ENCODE assay signal across 21 mouse cellular contexts in the genomic region with DNA sequence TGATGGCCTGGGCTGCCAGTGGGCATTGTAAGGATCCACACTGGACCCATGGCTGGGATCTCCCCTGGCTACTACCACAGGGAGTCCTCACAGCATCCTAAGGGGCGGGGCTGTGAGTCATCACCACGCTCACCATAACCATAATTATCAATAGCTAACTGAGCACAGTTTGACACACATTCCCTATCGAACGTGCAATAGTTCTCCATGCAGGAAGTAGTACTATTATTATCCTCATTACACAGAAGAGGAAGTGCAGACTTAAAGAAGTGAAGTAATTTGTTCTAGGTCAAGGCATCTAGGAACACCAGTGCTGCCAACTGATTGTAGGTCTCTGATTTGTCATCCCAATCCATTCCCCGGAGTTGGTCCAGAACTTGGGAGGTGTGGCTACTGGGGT.
DNase-seq lines count a peak whose midpoint lies in the region; ATAC-seq and TF ChIP-seq lines count a peak whose summit lies in the region.
"Had no signal": no experiment of that assay in that cellular context is flagged by ENCODE, and none has a peak within 500 bp of the region (broad histone marks: within the 10 kb centered on the region; RNA-seq: fewer than 3 reads in every experiment).

No protein-coding gene starts in this region.

- H3K9ac ChIP-seq in forebrain, embryonic 11.5 days (ENCODE audit: low read length): no peak overlapping the region
- no peak overlapping the region for H3K9ac ChIP-seq in forebrain, postnatal 0 days
- no peak overlapping the region for H3K9ac ChIP-seq in intestine, embryonic 15.5 days
- H3K9ac ChIP-seq: embryonic facial prominence, embryonic 13.5 days; forebrain, embryonic 13.5 days; hindbrain, embryonic 12.5 days had no signal

- H3K9me3 ChIP-seq in forebrain, embryonic 11.5 days (ENCODE audit: control insufficient read depth, low read length): no peaks in the 10 kb centered on the region
- H3K9me3 ChIP-seq in forebrain, postnatal 0 days (ENCODE audit: low read length): no peaks in the 10 kb centered on the region
- no peaks in the 10 kb centered on the region for H3K9me3 ChIP-seq in intestine, embryonic 15.5 days
- H3K9me3 ChIP-seq: forebrain, embryonic 13.5 days; G1E; hindbrain, embryonic 12.5 days had no signal

- no peaks in the 10 kb centered on the region for H3K27me3 ChIP-seq in forebrain, embryonic 11.5 days (ENCODE audit: control insufficient read depth, insufficient read depth, low read length)
- no peaks in the 10 kb centered on the region for H3K27me3 ChIP-seq in forebrain, postnatal 0 days (ENCODE audit: insufficient read depth, low read length)
- no peaks in the 10 kb centered on the region for H3K27me3 ChIP-seq in intestine, embryonic 15.5 days (replicated peaks)
- H3K27me3 ChIP-seq: embryonic facial prominence, embryonic 13.5 days; forebrain, embryonic 13.5 days; hindbrain, embryonic 12.5 days had no signal

- H3K4me1 ChIP-seq in forebrain, embryonic 11.5 days (replicated peaks; ENCODE audit: control insufficient read depth, insufficient read depth, low read length): no peaks in the 10 kb centered on the region; the same call in 1 of the 2 replicates
- H3K4me1 ChIP-seq in forebrain, postnatal 0 days (ENCODE audit: insufficient read depth): no peaks in the 10 kb centered on the region
- no peaks in the 10 kb centered on the region for H3K4me1 ChIP-seq in intestine, embryonic 15.5 days (replicated peaks)

- H3K36me3 ChIP-seq in forebrain, embryonic 11.5 days (ENCODE audit: control insufficient read depth, insufficient read depth, low read length): no peaks in the 10 kb centered on the region
- no peaks in the 10 kb centered on the region for H3K36me3 ChIP-seq in forebrain, postnatal 0 days (ENCODE audit: insufficient read depth)
- no peaks in the 10 kb centered on the region for H3K36me3 ChIP-seq in intestine, embryonic 15.5 days
- H3K36me3 ChIP-seq: embryonic facial prominence, embryonic 13.5 days; G1E; hindbrain, embryonic 12.5 days had no signal

- H3K4me3 ChIP-seq in forebrain, embryonic 11.5 days (ENCODE audit: low read depth, low read length): no peak overlapping the region
- H3K4me3 ChIP-seq in forebrain, postnatal 0 days (ENCODE audit: low read depth, low read length): no peak overlapping the region
- H3K4me3 ChIP-seq in intestine, embryonic 15.5 days (replicated peaks): no peak overlapping the region
- H3K4me3 ChIP-seq: embryonic facial prominence, embryonic 13.5 days; forebrain, embryonic 13.5 days; hindbrain, embryonic 12.5 days had no signal

- no peak overlapping the region for H3K4me2 ChIP-seq in forebrain, embryonic 11.5 days (ENCODE audit: low read depth, low read length, severe bottlenecking)
- H3K4me2 ChIP-seq in forebrain, postnatal 0 days (ENCODE audit: low read depth): no peak overlapping the region
- no peak overlapping the region for H3K4me2 ChIP-seq in intestine, embryonic 15.5 days (replicated peaks)
- H3K4me2 ChIP-seq: embryonic facial prominence, embryonic 13.5 days; forebrain, embryonic 13.5 days; hindbrain, embryonic 12.5 days had no signal

- WGBS in forebrain, embryonic 11.5 days: 84% methylated on average over 5 of the region's 5 CpGs
- 87% methylated on average over 5 of the region's 5 CpGs for WGBS in forebrain, postnatal 0 days
- 79% methylated on average over 5 of the region's 5 CpGs for WGBS in intestine, embryonic 15.5 days

- no peak for TF ChIP-seq CTCF in forebrain, postnatal 0 days (IDR thresholded peaks at IDR 0.05; ENCODE audit: low read depth)

- ATAC-seq in forebrain, embryonic 11.5 days (replicated peaks; ENCODE audit: low FRiP score): no peak
- no peak for ATAC-seq in forebrain, postnatal 0 days
- 0 out of 2 replicates have a peak, but pooled peaks have one; percentile 31 for ATAC-seq in intestine, embryonic 15.5 days
- ATAC-seq in megakaryocyte progenitor cell, adult 5-6 weeks (replicated peaks; ENCODE audit: poor library complexity): peak; percentile 58
- ATAC-seq in CD4-positive, CD25-positive, alpha-beta regulatory T cell, adult 4 months: no peak
- ATAC-seq: forebrain, embryonic 13.5 days; hindbrain, embryonic 16.5 days; inflammation-experienced regulatory T-cells, adult 6 months had no signal

- DNase-seq in forebrain, embryonic 11.5 days (ENCODE audit: low spot score): peak; percentile 39
- DNase-seq in forebrain, postnatal 0 days: no peak
- no peak for DNase-seq in ovary, postnatal 36 days (ENCODE audit: low spot score)
- no peak for DNase-seq in left cerebral cortex, adult 18-20 months (ENCODE audit: low spot score in 2 of 2)
- DNase-seq: adrenal gland, adult 8-10 months; cerebellum, adult 11-12 months; cerebellum, adult 9-10 months; cerebellum, postnatal 25 days; gastrocnemius, postnatal 36 days; heart, postnatal 10 days; heart, postnatal 4 days; kidney, adult 2 months had no signal

- no peak overlapping the region for H3K27ac ChIP-seq in forebrain, embryonic 11.5 days (ENCODE audit: low read depth, low read length)
- H3K27ac ChIP-seq in forebrain, postnatal 0 days (ENCODE audit: low read depth, low read length): no peak overlapping the region
- H3K27ac ChIP-seq in intestine, embryonic 15.5 days: no peak overlapping the region
- H3K27ac ChIP-seq: embryonic facial prominence, embryonic 13.5 days; forebrain, embryonic 13.5 days; hindbrain, embryonic 12.5 days had no signal

Comparison
In these comparisons a context has a peak if more than half of its experiments do, and no peak if none do; other contexts are left out.
1. ATAC-seq: peak in intestine, embryonic 15.5 days (single experiment) and megakaryocyte progenitor cell, adult 5-6 weeks (single experiment); none in forebrain, embryonic 11.5 days (single experiment), forebrain, postnatal 0 days (single experiment) and CD4-positive, CD25-positive, alpha-beta regulatory T cell, adult 4 months (single experiment).